Mouse (Mus musculus) liver, postnatal 0 days (tissue): ENCODE measurements at regions not wholly inside any gene's neighbourhood (a gene's known extent, or its start where the extent isn't known, plus 50 kb on each side); places are given as distances from the start of the nearest gene placed in this dataset.

Source experiments
- CTCF ChIP-seq: sonication (generic); IDR thresholded peaks from 2 replicates; pipeline ENCODE4 v1.5.1; 2016; ENCODE audit warnings: antibody characterized with exemption, low read depth
- EP300 ChIP-seq: IDR thresholded peaks from 2 replicates; pipeline ENCODE4 v1.6.1; 2016; ENCODE audit warnings: antibody characterized with exemption, low read depth, mild to moderate bottlenecking

DNA sequence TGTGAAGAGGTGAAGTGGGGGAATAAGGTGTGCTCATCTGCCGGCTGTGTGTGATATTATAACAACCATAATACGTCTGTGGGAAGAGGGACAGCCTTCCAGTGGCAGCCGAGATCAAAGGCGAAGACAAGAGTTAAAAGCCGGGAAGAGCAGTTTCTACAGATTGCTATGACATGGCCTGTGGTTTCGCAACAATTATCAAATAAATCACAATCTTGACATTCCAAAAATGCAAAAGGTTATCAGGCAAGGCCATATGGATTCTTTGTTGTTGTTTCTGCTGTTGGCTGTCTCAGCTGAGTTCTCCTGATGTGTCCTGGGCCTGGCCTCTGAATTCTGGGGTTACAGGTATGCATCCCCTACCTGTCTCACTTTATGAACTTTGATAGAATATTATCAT, 235.9 kb downstream of the Hhipl2 start:
- TF ChIP-seq CTCF (no peak), EP300 (no peak)
